Mouse (Mus musculus): ENCODE measurements around the gene Mettl6.

The Mettl6 gene

GRCm38 (mm10) chr14:31431789-31432330 lies 63.0 kb downstream of the Mettl6 start:
- no peak for DNase-seq

- no peak for DNase-seq
These were observed 65.8 kb downstream of the Mettl6 start for GRCm38 (mm10) chr14:31429004-31429395.

DNA sequence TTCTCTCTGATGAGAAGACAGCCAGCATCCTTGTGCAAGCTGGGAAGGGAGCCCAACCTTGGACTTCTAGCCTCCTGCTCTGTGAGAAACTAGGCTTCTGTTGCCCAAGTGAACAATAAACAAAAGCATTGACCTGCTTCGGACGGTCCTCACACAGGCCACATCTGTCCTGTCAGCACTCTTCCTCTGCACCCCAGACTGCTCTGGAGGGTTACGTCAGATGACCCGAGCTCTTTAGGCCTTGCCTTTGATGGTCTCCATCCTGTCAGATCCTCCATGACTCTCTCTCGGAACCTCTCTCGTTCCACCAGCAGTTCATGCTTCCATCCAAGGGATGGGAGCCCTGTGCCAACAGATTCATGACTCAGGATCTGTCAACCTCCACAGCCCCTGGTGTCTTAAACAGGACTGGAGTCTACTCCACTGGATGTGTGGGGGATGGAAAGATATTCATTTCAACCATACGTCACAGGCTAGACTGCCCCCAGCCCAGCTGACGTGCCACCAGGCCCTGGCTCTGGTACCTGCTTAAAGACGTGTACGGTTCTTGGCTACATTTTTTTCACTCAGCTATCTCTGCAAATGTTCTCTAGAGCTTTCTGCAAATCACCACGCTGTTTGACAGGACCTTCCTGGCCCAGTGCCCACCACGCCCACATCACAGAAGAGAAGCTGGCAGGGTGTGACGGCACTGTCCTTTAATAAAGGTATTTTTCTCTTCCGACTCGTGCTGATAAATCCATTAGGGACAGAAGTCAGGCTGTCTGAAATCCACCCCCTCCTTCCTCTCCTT lies 66.4 kb downstream of the Mettl6 start:
- DNase-seq = no peak
